Mouse (Mus musculus): ENCODE data around the gene Tpd52l2. TPM values are rescaled to one million over a fixed set of nuclear protein-coding genes. Genes with fewer than 3 reads are reported as not detected.
A peak's percentile ranks its signal among the peaks of the same experiment; 100 is the strongest.
"Not testable (repeated sequence)": the region's sequence is repeated elsewhere in the genome, so short reads cannot be mapped to it uniquely, and the experiment has no call there.

Tpd52l2 gene
- total RNA-seq, 2 experiments from 2014 or later = 73.2 to 76.3 TPM

DNA sequence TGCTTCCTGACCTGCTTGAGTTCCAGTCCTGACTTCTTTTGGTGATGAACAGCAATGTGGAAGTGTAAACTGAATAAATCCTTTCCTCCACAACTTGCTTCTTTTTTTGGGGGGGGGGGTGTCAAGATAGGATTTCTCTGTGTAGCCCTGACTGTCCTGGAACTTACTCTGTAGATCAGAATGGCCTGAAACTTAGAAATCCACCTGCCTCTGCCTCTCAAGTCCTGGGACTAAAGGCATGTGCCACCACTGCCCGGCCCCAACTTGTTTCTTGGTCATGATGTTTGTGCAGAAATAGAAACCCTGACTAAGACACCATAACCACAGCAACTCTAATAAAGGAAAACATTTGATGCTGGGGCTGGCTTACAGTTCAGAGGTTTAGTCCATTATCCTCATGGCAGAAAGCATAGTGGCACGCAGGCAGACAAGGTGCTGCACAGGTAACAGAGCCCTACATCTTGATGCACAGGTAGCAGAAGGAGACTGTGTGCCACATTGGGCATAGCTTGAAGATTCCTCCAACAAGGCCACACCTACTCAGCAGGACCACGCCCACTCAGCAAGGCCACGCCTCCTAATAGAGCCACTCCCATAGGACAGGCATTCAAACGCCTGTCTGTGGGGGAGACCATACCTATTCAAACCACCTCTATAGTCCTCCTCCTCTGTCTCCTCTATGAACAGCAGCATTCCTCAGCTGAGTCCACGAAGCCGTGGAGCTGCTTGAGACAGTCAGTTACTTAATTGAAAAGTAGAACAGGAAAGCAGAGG is 5.3 kb upstream of the Tpd52l2 start:
- DNase-seq (ENCODE audit: extremely low spot score in 1 of 2, low spot score in 2 of 2) = no peak
- Histone ChIP-seq H3K27ac (no peak overlapping the region), H3K4me3 (no peak overlapping the region)
- no peak for TF ChIP-seq CTCF (IDR thresholded peaks at IDR 0.05)
- intact Hi-C loops (cut with DNase I) = no loop called here

DNA sequence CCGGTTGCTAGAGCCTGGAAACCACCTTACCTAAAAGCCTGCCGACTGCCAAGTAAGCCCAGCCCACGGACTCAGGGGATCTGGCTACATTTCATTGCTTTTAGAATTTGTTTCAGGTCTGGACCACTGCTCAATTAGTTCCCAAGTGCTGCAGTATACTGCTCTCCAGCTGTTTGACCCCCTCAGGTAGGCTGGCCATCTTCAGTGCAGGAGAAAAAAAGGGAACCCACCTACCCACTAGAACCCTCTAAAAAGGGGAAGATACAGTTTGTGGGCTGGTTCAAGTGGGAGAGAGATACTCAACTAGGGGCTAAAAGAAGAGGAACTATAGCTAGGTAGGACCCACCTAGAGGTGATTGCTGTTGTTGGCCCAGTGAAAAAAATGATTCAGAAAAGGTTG is 4.7 kb upstream of the Tpd52l2 start:
- TF ChIP-seq CTCF (IDR thresholded peaks at IDR 0.05) = no peak
- H3K27ac ChIP-seq = no peak overlapping the region
- H3K4me3 ChIP-seq = no peak overlapping the region
- intact Hi-C loops (cut with DNase I) = no loop called here
- no peak for DNase-seq (ENCODE audit: extremely low spot score in 1 of 2, low spot score in 2 of 2)

DNA sequence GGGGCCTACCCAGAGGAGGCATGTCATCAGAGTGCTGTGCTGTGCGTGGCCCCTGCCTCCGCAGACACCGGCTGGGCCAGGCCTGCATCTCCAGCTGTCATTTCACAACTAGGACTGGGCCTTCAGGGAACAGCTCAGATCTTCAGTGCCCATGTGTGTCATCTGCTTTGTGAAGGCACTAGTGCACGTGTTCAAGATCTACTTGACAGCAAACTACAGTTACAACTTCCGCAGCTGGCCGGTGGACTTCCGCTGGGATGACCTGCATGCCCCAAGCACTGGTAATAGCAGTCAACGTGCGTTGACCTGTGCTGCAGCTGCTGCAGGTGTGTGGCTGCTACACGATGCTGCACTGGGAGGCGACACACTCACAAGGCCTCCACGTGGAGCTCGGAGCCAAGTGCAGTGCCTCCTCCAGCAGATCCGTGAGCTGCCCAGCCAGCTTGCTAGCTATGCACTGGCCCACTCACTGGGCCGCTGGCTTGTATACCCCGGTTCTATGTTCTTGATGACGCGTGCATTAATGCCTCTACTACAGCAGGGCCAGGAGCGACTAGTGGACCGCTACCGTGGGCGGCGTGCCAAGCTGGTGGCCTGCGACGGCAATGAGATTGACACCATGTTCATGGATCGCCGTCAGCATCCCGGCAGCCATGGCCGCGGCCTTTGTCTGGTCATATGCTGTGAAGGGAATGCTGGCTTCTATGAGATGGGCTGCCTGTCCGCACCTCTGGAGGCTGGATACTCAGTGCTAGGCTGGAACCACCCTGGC is 3.6 kb upstream of the Tpd52l2 start, which contains the start of gene Abhd16b:
Gene Abhd16b (plus strand): TSS at position 51 of the 772 bp plus-strand sequence.
- no peak for DNase-seq (ENCODE audit: extremely low spot score in 1 of 2, low spot score in 2 of 2)
- no peak within 1 kb of the TSS for H3K4me3 ChIP-seq
- H3K27ac ChIP-seq = no peak within 1 kb of the TSS
- intact Hi-C loops (cut with DNase I) = loop anchor here (1.0 kb wide), 1 partner anchor 35 kb away; no protein-coding TSS in a partner anchor
- TF ChIP-seq CTCF (IDR thresholded peaks at IDR 0.05) = no peak

DNA sequence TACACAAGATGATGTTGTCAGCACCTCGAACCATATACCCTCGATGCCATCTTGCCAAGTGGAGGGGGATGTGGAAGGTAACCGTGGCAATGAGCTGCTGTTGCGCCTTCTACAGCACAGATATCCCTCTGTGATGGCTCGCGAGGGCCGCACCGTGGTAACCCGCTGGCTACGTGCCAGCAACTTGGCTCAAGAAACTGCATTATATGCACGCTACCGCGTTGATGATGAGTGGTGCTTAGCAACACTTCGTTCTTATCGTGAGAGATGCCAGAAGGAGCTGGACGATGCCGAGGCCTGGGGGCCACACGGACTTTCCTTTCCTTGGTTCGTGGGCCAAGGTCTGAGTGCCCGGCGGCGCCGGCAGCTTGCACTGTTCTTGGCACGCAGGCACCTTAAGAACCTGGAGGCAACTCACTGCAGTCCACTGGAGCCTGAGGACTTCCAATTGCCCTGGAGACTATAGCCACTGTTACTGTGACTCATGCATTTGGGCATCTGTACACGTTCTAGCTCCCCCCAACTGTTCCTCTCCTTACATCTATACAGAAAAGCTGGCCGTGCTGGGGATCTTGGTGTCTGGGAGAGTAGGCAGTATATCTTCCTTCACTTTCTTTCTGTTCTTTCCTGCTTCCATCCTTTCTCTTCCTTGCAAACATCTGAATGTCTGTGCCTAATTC is 2.5 kb upstream of the Tpd52l2 start:
- intact Hi-C loops (cut with DNase I) = loop anchor here (1.0 kb wide), 1 partner anchor 102 kb away; no protein-coding TSS in a partner anchor

DNA sequence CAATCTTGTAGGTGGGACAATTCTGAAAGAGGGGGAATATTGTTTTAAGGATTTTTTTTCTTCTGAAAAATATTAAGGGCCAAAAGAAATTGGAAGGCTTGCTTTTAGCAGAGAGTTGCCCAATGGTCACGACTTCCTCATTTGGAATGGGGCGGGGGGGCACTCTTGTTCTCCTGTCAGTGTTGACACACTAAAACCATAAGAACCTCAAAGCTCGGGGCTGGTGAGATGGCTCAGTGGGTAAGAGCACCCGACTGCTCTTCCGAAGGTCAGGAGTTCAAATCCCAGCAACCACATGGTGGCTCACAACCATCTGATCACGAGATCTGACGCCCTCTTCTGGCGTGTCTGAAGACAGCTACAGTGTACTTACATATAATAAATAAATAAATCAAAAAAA is 1.1 kb upstream of the Tpd52l2 start:
- DNase-seq (ENCODE audit: extremely low spot score in 1 of 2, low spot score in 2 of 2); H3K27ac ChIP-seq; H3K4me3 ChIP-seq: not testable (repeated sequence)
- intact Hi-C loops (cut with DNase I) = loop anchor here (1.0 kb wide), 1 partner anchor 85 kb away; no protein-coding TSS in a partner anchor

More for the DNA sequence above, 2.5 kb upstream of the Tpd52l2 start:
- Histone ChIP-seq H3K27ac (no peak overlapping the region), H3K4me3 (no peak overlapping the region)
- TF ChIP-seq CTCF (IDR thresholded peaks at IDR 0.05) = no peak
- no peak for DNase-seq (ENCODE audit: extremely low spot score in 1 of 2, low spot score in 2 of 2)

DNA sequence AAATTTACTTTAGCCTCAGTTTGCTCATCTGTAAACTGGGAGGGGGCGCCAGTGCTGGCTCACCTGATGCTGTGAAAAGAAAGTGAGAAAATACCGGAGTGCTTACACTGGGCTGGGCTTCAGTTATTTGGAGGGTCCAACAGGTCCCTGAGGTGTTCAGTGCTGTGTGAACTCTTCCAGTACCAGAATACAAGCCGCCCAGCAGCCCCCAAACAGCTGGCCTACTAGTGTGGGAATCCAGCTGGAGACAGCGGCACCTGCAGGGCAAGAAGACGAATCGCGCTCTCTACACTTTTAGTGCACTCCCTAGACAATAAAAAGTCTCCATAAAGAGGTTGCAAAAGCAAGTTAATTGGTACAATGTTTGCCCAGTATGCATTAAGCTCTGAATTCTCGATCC is 661 bp upstream of the Tpd52l2 start:
- peak; percentile 50 to 61 for DNase-seq (ENCODE audit: extremely low spot score in 1 of 2, low spot score in 2 of 2)
- Histone ChIP-seq H3K4me3 (peak overlapping the region; percentile 90), H3K27ac (peak overlapping the region; percentile 86)
- peak; percentile 66 for TF ChIP-seq CTCF (IDR thresholded peaks at IDR 0.05)
- intact Hi-C loops (cut with DNase I) = loop anchor here (1.0 kb wide), 1 partner anchor 85 kb away; no protein-coding TSS in a partner anchor

DNA sequence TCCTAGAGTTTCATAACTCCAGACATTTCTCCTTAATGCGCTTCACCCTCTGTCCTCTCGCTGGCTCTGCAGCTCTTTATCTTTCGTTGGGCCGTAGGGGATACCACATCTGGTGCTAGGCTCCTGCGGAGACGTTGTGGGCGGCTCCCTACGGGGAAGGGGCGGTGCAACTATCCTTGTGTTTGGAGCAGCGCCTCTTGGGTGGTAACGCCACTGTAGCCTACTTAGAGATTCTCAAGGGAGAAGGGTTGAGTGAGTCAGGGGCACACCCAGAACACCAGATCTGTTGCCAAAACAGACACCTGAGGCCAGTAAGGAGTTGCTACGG is 570 bp downstream of the Tpd52l2 start:
- peak overlapping the region; percentile 95 for H3K27ac ChIP-seq
- TF ChIP-seq CTCF (IDR thresholded peaks at IDR 0.05) = no peak
- DNase-seq (ENCODE audit: extremely low spot score in 1 of 2, low spot score in 2 of 2) = peak; percentile 24 to 47
- intact Hi-C loops (cut with DNase I) = no loop called here
- peak overlapping the region; percentile 90 for H3K4me3 ChIP-seq

DNA sequence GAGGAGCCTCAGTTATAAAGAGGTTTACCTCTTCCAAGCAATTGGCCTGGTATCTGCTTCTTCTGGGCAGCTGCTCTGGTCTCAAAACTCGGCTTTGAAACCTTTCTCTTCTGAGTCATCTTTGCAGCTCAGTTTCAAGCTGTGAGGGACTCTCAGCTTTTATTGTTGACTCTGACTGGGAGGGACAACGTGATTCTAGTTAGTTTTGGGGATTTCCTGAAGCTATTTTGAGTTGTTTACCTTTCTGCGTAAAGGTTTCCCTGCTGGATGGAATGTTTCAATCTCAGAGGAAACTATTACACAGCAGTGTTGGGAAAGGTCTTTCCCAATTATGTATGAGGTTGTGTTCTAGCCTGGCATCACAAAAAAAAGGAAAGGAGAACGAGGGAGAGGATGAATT is 1.7 kb downstream of the Tpd52l2 start:
- no peak for TF ChIP-seq CTCF (IDR thresholded peaks at IDR 0.05)
- no peak for DNase-seq (ENCODE audit: extremely low spot score in 1 of 2, low spot score in 2 of 2)
- intact Hi-C loops (cut with DNase I) = no loop called here
- Histone ChIP-seq H3K27ac (no peak overlapping the region), H3K4me3 (no peak overlapping the region)

DNA sequence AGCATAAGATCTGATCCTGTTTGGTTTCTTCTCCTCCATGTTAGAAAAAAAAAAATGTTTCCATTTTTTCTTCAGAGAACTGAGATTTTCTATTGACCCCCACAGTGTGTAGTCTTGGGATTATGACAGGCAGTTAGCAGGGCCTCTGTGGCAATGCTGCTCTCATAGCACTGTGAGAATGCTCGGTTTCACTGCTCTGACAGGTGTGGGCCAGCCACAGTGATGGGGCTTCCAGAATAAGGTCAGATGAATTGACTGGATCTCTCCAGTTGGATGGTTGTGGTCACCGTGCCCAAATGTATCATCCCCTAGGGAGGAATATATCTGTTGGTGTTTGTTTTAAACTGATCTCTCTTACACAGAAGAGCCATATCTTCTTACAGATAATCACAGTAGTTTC is 12.2 kb downstream of the Tpd52l2 start:
- intact Hi-C loops (cut with DNase I) = no loop called here
- no peak overlapping the region for H3K27ac ChIP-seq
- no peak overlapping the region for H3K4me3 ChIP-seq
- DNase-seq (ENCODE audit: extremely low spot score in 1 of 2, low spot score in 2 of 2) = no peak
- no peak for TF ChIP-seq CTCF (IDR thresholded peaks at IDR 0.05)

DNA sequence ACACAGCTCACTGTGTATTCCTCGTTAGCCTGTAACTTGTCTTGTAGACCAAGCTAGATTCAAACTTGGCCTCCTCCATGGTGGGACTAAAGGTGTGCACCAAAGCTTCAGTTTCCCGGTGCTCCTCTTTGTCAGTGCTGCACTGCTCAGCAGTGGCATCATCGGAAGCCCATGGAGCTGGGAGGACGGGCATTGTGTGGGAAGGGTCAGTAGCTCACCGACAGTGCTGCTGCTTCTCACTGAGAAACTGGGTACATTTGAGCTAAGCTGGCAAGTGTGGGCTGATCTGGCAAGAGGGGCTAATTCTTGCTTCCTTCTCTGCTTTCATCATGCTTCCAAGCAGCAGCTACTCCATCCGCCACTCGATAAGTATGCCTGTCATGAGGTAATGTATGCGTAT is 14.3 kb downstream of the Tpd52l2 start:
- intact Hi-C loops (cut with DNase I) = no loop called here
- TF ChIP-seq CTCF (IDR thresholded peaks at IDR 0.05) = no peak
- Histone ChIP-seq H3K4me3 (no peak overlapping the region), H3K27ac (no peak overlapping the region)
- no peak for DNase-seq (ENCODE audit: extremely low spot score in 1 of 2, low spot score in 2 of 2)

DNA sequence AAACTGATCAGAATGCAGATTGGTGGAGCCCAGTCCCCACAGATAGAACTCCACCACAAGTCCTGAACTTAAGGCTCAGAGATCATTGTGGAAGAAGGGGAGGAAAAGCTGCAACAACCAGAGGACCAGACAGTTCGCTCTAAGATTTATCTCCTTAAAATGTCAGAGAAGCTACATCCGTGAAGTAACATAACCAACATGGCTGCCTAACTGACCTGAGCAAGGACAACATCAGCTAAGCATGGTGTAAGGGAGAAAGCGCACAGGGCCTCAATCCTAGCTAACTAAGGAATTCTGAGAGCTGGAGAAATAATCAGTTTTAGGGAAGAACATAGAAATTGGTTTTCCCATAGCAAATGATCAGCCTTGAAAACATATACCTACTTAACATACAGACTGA is 22.3 kb downstream of the Tpd52l2 start:
- H3K4me3 ChIP-seq = peak overlapping the region; percentile 90
- H3K27ac ChIP-seq = peak overlapping the region; percentile 98
- no peak for TF ChIP-seq CTCF (IDR thresholded peaks at IDR 0.05)
- no peak for DNase-seq (ENCODE audit: extremely low spot score in 1 of 2, low spot score in 2 of 2)
- intact Hi-C loops (cut with DNase I) = no loop called here

Data from left cerebral cortex, adult 2 months (tissue).